Mouse (Mus musculus) heart, postnatal 4 days (tissue): ENCODE data around the gene Gm44502. TPM values are rescaled to one million over a fixed set of nuclear protein-coding genes. Genes with fewer than 3 reads are reported as not detected.
"Not testable (repeated sequence)": the region's sequence is repeated elsewhere in the genome, so short reads cannot be mapped to it uniquely, and the experiment has no call there.

Source experiments
- DNase-seq: peaks from one replicate; pipeline ENCODE4 v3.0.0; 2021
- total RNA-seq, 2 experiments: library from RNA; stranded (reverse); gene quantifications; 2 replicates each; pipeline ENCODE4 v1.2.3; 2021

Gene Gm44502
- total RNA-seq, 2 experiments from 2014 or later, result 2.1 to 11.6 TPM

DNA sequence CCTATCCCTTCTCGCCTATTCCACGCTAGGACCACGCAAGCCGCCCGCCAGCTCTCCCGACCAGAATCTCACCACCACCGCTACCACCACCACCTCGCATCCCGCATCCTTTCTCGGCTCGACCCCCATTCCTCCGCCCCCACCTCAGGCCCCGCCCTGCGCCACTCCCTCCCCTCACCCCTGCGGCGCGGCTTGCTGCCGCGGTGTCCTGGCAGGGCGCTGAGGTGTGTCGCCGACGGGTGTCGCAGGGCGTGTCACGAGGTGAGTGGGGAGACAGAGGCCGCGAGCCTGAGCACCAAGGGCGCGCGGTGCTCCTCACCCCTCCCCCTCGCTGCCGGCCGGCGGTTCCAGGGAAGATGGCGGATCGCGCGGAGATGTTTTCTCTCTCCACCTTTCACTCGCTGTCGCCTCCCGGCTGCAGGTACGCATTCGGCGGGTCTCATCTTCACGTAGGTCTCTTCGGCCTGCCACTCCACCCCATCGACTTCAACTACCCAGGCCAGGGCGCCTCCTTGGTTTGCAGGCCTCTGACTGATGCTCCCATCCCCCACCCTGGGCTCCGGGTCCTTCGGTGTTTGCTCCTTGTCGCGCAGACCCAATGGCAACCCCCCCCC is 24.5 kb upstream of the Gm44502 start, which contains the start of gene Mapk8ip2:
Mapk8ip2 (plus strand) TSS at position 49 of the 614 bp plus-strand sequence.
- DNase-seq, result no peak

DNA sequence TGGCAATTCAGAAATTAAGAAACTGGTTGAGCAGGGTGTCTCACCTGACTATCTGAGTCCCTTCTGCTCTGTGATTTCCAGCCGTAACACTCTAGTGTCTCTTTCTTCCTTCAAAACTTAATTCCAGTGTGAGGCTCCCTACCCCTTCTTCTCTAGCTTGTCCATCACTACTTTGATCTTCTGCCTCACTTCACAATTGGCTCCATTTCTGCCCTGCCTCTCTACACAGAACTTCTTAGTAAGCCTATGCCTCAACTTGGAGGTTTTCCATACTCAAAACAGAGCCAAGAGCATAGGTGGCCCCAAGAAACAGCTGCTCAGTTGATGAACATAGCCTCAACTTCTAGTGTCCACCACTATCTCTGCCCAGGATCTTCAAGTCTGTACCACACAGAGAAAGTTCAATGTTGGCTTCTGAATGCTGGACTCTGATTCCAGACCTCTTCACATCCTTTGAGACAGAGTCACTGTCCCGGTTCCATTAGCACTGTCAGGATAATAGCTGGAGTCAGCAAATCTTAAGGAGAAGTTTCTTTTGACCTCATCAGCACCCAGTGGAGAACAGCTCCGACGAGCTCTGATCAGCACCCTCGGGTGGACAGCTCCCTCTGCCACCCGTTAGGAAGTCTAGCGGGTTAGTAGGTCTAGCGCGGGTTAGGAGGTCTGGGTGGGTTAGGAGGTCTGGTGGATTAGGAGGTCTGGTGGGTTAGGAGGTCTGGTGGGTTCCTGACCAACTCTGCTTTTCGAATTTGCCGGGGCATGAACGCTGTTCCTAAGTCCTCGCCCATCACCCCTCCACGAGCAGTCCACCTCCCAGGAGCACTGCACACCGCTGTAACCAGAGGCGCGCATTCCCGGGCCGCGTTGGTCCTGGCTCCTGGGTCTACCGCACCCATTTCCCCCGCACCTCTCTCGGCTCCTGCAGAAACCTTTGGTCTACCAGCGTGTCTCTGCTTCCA is 23.7 kb upstream of the Gm44502 start:
- peak; percentile 86 for DNase-seq

DNA sequence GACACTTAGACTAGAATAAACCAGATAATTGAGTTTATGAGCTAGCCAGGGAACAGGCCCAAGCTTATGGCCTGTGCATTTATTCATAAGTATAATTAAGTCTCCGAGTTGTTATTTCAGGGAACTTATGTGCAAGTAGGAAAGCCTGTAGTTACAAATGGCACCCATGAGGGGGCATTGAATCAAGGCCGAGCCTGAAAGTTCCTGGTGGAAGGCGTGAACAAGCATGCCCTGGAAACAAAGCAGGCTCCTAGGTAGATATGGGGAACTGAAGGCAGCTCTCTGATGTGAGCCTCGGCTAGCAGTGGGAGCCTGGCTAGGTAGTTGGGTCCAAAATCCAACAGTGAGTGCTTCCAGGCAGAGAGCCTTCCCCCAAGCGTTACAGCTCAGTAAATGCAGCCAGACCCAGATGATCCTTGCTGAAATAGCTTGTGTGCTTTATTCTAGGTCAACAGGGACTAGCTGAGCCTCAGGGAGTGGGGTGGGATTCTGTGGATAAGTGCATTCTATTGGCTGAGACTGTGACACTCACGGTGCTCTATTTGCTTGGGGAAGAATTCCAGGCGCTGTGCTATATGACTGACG is 13.1 kb upstream of the Gm44502 start:
- DNase-seq, result no peak

DNA sequence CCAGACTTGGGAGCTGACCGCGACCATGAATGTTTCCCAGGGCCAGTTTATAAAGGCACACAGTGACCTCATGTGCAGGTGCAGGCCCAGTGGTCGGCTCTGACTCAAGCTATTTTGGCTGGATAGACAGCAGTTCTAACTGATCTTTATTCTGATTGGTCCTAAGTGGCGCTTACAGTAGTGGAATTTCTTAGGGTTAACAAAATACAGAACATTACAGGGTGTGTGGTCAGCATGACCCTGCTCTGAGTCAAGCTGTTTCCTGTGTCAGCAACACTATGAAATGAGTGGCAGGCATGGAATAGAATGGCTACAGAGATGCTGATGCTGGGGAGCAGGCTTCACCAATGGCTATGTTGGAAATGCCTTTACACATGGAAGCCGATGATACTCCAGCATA is 6.4 kb upstream of the Gm44502 start:
- DNase-seq, result no peak

DNA sequence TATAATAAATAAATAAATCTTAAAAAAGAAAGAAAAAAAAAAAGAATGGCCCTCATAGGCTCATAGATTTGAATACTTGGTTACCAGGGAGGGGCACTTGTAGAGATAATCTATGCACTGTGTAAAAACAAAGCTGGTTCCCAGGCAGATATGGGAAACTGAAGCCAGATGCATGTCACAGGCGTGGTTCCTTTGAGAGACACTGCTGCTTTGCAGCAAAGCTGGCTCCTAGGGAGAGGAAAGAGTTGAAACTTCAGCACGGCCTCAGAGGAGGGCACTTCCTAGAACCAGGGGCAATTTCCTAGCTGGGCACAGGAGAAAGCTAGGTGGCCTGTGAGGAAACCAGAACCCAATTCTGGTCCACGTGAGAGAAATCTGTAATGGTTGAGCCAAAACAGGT is 4.6 kb upstream of the Gm44502 start:
- DNase-seq, result no peak

DNA sequence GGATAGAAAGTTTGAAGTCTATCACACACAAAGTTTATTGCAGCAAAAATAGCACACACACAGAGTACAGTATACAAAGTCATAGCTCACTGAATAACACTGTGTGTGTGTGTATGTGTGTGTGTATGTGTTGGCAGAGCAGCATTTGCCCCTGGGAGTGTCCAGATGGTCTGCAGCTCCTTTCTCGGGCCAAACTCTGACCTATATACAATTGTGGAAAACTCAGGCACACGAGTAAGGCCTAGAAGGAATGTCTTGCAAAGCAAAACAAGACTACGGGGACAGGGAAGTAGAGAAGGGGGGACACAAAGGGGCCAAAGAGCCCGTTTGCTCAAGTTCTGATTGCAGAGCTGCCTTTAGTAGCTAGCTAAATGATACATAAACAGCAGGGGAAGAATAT is 3.5 kb upstream of the Gm44502 start:
- DNase-seq, result no peak

DNA sequence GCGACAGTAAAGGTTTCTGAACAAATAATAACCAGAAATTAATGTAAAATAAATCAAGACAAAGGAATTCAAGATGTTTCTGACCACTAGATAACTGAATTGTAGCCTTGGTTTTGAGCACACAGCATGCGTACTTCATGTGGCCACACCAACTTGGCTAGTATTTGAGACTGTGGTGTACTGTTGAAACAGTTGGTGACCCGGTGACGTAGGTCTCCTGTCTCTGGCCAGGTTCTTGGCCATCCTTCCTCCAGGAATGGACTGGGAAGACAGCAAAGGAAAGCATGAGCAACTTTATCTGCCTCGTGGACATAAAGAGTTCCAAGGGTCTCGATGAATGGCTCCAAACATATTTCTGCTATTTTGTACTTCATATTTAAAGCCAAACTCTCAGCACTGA is 2.3 kb upstream of the Gm44502 start:
- DNase-seq, result no peak

DNA sequence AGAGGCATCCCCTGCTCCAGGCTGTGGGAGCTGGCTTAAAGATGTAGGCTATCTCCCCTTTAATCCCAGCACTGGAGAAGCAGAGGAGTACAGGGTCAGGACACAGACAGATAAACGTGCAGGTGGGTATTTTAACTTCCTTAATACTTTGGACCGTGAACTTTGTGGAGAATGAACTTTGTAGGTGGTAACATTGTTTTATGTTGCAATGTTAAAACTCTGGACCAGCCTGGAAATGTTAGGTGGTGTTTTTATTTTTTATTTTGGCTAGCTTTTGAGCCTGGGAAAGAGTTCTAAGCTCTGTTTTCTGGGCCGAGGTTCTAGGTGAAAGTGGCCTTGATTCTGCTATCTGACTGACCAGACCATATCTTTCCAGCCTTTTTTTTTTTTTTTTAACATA is 1.8 kb upstream of the Gm44502 start:
- DNase-seq, result no peak

DNA sequence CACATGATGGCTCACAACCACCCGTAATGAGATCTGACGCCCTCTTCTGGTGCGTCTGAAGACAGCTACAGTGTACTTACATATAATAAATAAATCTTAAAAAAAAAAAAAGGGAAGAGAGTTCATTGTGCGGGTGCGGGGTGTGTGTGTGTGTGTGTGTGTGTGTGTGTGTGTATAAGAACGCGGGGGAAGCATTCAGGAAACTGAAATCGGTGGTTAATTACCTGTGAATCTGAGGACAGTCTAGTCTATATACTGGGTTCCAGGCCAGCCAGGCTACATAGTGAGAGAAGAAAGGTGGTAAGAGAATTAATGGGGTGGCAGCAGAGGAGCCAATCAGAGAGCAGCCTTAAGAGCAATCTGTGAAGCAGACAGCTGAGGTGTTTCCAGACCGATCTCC is 1.3 kb upstream of the Gm44502 start:
- not testable (repeated sequence) for DNase-seq

DNA sequence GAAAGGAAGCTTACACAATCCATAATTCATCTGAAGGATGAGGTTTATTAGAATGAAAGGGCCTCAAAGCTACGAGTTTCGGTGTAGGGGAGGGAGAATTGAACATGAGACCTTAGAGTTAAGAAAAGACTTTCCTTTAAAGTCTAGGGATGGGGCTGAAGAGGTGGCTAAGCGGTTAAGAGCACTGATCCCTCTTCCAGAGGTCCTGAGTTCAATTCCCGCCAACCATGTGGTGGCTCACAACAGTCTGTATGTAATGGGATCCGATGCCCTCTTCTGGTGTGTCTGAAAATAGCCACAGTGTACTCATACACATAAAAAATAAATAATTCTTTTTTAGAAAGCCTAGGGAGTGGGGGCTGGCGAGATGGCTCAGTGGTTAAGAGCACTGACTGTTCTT is 845 bp upstream of the Gm44502 start:
- no peak for DNase-seq

DNA sequence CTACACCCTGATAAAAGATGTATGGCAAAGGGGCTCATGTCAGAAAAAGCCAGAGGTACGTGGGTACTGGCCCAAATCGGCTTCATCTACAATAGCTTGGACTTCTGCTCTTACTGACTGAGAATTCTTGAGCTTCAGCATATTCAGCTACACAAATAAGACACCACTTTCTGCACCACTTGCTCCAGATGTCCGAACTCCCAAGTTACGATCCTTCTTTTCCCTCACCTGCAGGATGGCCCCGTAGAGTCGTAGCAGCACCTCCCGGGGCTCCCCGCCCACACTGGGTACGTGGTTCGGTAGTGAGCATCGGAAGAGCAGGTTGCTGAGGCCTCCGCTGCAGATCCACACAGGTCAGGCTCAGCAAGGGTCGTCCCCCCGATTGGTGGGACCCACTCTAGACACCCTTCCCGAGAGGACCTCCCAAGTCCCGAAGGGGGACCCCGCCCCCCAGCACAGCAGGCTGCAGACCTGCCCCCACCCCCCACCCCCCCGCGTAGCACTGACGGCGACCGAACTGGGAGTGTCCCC is 610 bp downstream of the Gm44502 start:
- DNase-seq, result no peak

DNA sequence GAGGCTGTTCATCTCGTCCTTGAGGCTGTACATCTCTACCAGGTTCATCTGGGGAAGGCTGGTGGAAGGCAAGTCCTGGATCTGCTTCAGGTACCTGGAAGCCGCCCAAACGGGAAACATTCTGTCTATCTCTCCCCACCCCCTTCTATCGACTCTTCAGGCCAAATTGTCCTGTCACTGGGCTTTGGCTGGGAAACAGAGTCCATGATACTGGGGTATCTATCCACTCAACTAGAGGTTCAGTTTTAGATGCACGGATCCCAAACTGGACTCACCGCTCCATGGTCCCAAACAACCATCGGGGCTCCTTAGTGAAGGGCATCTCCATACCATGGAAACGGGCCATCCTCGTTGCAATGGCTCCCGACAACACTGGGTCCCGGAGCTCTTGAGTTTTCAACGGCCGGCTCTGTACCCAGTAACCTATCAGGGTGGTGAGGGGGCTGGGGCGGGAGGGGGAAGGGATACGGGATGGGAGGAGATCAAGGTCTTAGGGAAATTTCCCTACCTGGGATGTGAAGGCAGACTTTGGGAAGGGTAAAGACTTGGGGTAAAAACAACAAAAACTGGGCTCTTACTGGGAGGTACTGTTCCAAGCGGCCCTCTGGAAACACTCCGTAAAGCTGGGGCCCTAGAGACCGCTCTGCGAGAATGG is 1.2 kb downstream of the Gm44502 start:
- DNase-seq, result no peak

DNA sequence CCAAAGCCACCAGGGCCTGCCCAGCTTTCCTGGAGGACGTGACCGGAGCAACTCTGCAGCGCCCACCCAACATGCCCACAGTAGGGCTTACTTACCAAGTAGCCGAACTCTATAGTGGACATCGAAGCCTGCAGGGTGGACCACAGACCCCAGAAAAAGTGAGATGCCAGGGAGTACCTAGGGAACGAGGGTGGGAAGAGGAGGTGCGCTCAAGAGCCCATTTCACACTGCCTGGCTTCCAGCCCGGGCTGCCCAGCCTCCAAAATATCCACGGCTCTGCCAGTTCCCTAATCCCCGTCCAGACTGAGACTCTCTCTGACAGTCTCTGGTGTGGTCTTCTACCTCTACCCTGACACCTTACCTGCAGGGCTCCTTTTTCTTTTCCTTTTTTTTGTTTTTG is 2.8 kb downstream of the Gm44502 start:
- DNase-seq, result peak; percentile 71

DNA sequence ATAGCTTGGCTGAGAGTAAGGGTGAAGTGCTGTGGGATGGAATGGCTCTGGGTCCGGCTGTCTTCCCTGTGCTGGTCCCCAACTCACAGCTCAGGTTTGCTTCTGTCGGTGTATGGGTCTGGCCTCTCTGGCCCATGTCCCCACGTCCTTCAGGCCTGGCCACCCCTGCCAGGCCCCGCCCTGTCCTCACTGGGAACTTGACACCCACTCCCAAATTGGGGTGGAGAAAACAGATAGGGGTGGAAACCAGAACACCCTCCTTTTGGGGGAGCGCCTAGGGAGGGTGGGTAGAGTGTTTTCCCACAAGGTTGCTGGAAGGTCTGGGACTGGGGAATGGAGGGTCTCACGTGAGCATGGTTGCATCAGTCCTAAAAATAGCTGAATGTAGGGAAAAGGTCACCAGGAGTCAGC is 3.8 kb downstream of the Gm44502 start, which contains the start of gene Cpt1b:
Cpt1b (minus strand) TSS at position 153 of the 411 bp plus-strand sequence.
- DNase-seq, result peak; percentile 82

DNA sequence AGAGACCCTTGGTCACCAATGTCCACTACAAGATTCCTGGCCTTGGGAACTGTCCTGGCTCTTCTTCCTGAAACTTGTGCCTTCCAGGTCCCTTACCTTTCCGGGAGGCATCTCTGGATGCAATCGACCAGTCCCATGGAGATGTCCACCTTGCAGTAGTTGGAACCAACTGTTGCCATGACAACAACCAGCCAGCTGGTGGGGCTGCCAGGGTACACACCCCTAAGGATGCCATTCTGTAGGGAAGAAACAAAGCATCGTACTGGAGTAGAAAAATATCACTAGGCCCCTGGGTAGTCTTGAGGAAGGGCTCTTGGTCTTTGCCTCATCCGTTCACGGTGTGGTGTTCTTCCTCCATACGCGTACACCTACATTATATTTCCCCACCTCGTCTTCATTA is 4.9 kb downstream of the Gm44502 start:
- DNase-seq, result no peak

DNA sequence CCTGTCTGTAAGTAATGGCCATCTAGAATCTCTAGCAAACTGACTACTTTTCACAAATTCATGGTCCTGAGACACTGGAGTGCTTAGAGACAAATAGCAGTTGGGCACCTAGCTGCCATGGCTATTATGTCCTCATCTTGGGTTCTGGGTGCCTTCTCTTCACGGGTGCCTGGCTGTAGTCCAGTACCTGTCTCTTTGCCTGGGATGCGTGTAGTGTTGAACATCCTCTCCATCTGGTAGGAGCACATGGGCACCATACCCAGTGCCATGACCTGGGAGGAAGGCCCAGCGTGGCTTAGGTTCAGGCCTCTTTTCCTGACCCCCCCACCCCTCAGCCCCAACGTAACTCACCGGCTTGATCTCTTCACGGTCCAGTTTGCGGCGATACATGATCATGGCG is 7.6 kb downstream of the Gm44502 start:
- DNase-seq, result no peak

DNA sequence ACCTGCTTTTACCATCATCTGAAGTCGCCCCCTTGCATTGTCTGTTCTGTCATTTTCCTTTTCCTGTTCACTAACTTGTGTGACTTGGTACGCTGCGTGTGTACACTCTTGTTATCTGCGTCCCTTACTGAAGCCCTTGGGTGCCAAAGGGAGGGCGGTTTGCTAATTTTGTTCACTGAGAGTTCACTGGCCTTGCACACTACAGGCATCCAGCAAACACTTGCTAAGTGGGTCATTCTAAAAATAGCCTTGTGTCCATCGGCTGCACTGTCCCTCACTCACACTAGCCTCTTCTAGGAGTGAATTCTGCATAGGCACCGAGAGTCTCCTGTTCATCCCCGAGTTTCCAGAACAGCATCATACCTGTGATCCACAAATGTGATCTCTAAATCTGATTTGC is 14.2 kb downstream of the Gm44502 start:
- peak; percentile 64 for DNase-seq

DNA sequence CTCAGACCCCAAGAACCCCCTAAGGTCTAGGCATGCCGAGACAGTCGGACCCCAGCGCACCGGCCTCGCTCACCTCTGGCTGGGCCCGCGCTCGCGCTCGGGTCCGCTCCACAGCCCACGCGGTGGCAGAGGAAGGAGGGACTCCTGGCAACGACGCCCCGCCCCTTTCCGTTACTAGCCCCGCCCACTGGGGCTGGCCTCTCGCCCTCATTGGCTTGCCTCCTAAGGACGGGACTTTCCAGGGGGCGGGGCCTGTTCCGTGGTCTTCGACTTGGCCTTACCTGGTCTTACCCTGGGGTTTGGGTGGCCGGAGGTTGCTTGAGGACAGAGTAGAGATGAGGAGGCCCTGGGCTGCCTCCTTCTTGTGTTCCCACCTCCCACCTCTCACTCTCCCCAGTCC is 19.4 kb downstream of the Gm44502 start, which contains the start of gene Syce3:
Syce3 (minus strand) TSS at position 386 of the 400 bp plus-strand sequence.
- DNase-seq, result no peak

DNA sequence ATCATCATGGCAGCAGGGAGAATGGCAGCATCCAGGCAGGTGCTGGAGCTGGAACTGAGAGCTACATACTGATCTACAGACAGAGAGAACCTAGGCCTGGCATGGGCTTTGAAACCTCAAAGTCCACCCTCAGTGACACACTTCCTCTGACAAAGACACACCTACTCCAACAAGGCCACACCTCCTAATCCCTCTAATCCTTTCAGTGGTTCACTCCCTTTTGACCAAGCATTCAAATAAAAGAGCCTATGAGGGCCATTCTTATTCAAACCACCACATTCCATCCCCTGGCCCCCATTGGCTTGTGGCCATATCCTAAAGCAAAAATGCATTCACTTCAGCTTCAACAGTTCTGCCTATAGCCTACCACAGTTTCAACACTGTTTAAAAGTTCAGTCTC is 22.8 kb downstream of the Gm44502 start:
- DNase-seq, result no peak

DNA sequence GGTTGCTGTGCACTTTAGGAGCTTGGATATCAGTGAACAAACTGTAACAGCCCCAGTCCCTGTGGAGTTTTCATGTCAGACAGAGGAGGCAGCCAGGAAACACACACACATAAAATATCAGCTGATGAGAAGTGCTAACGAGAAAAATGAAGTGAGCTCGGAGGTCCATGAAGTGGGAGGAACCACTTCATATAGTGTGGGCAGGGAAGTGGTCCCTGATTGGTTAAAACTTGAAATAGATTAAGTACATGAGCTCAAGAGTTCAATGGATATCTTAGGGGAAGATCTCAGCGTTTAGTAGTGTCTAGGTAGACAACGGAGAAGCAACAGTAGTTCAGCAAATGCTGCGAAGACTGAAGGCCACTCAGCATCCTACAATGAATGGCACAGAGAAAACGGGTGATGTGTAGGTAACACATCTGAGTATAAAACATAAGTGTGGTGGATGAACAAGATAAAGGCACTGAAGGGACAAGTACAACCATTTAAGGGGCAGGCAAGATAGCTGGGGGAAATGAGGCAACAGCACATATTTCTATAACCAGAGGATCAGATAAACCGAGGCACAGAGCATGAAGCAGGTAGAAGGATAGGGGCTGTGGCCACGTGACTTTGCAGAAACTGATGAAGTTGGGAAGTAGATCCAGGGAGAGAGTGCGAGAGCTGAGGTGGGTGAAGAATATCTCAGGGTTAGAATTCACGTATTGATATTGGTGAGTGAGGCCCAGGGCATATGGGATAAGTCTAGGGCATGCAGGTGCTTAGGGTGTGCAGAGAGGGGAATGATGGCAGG is 24.5 kb downstream of the Gm44502 start:
- DNase-seq, result no peak

DNA sequence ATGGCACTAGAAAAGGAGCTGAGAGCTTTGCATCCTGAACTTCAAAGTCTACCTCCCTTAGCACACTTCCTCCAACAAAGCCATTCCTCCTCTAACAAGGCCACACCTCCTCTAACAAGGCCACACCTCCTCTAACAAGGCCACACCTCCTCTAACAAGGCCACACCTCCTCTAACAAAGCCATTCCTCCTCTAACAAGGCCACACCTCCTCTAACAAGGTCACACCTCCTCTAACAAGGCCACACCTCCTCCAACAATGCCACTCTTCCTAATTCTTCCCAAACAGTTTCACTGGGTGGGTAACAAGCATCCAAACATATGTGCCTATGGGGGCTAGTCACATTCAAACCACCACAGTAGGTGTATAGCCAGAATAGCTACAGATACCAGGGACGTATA is 27.0 kb downstream of the Gm44502 start:
- no peak for DNase-seq

DNA sequence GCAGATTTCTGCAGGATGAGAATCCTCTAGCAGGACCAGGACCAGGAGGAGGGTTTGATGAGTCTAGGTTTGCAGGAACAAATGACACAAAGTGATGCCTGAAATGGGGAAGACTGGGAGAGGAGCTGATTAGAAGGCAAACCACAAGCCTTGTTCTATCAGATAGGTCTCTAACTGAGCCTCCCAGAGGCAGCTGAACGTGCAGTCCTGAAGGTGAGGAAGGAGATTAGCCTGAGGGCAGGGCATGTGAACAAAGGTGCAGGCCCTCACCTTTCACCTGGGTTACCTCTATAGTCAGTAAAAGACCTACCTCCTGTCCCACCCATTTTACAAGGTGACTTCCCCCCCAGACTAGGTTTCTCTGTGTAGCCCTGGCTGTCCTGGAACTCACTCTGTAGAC is 29.8 kb downstream of the Gm44502 start:
- DNase-seq, result no peak
